8 mouse cellular contexts compared by ENCODE assay signal in the genomic region with DNA sequence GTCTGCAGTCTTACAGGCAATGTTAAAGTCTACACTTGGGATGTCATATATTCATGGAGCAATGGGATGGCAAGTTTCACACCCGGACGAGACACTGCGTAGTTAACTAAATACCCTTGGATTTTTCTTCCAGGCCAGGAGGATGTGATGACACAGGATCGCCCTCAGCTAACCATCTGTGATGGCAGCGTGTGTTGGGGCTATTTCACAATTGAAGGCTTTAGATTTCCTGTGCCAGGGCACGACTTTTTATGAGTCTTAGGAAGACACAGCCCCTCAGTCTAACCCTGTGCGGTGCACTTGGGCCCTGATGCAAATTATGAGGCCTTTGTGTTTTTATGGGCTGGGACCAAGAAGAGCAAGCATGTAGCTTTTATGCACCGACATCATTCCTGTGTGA.
DNase-seq lines count a peak whose midpoint lies in the region; ATAC-seq and TF ChIP-seq lines count a peak whose summit lies in the region.

No protein-coding gene starts in this region.

- TF ChIP-seq CTCF in stomach, postnatal 0 days (IDR thresholded peaks at IDR 0.05; ENCODE audit: low read depth), result no peak

- no peak for TF ChIP-seq EP300 in stomach, postnatal 0 days (optimal IDR thresholded peaks at IDR 0.05)

- 72% methylated on average over 8 of the region's 8 CpGs for WGBS in stomach, embryonic 14.5 days
- WGBS in stomach, postnatal 0 days, result 77% methylated on average over 8 of the region's 8 CpGs
- 56% methylated on average over 8 of the region's 8 CpGs for WGBS in limb, embryonic 11.5 days

- no peak overlapping the region for H3K27ac ChIP-seq in stomach, embryonic 14.5 days (ENCODE audit: low read length)
- H3K27ac ChIP-seq in stomach, postnatal 0 days (replicated peaks), result no peak overlapping the region
- H3K27ac ChIP-seq in limb, embryonic 11.5 days (replicated peaks; ENCODE audit: low read depth, low read length), result no peak overlapping the region

- H3K9ac ChIP-seq in stomach, embryonic 14.5 days (replicated peaks; ENCODE audit: low read depth, low read length), result no peak overlapping the region
- H3K9ac ChIP-seq in stomach, postnatal 0 days (ENCODE audit: low read length), result no peak overlapping the region
- no peak overlapping the region for H3K9ac ChIP-seq in limb, embryonic 11.5 days (ENCODE audit: low read length)

- H3K36me3 ChIP-seq in stomach, embryonic 14.5 days (ENCODE audit: control insufficient read depth, insufficient read depth, low read length), result no peaks in the 10 kb centered on the region
- H3K36me3 ChIP-seq in stomach, postnatal 0 days (ENCODE audit: control insufficient read depth, insufficient read depth, low read length), result no peaks in the 10 kb centered on the region
- H3K36me3 ChIP-seq in limb, embryonic 11.5 days (ENCODE audit: control insufficient read depth, insufficient read depth, low read length), result no peaks in the 10 kb centered on the region

- no peaks in the 10 kb centered on the region for H3K9me3 ChIP-seq in stomach, embryonic 14.5 days (ENCODE audit: control insufficient read depth, low read depth, low read length)
- H3K9me3 ChIP-seq in stomach, postnatal 0 days (ENCODE audit: control insufficient read depth, low read length), result no peaks in the 10 kb centered on the region
- H3K9me3 ChIP-seq in limb, embryonic 11.5 days (ENCODE audit: control insufficient read depth, low read length), result no peaks in the 10 kb centered on the region

- ATAC-seq in frontal cortex, adult (ENCODE audit: low TSS enrichment), result 0 out of 2 replicates have a peak, but pooled peaks have one; percentile 2
- no peak for ATAC-seq in stomach, embryonic 14.5 days (ENCODE audit: insufficient number of reproducible peaks, insufficient read depth, low FRiP score, low read depth)
- no peak for ATAC-seq in stomach, postnatal 0 days (ENCODE audit: low FRiP score, low TSS enrichment)
- no peak for ATAC-seq in limb, embryonic 11.5 days (ENCODE audit: insufficient number of reproducible peaks, low FRiP score, low TSS enrichment, low read depth)

- DNase-seq in frontal cortex, postnatal 14 days (ENCODE audit: low spot score in 2 of 2), result no peak
- no peak for DNase-seq in stomach, postnatal 0 days (ENCODE audit: low spot score)
- no peak for DNase-seq in limb, embryonic 11.5 days (ENCODE audit: low spot score)
- no peak for DNase-seq in testis, postnatal 10 days (ENCODE audit: low spot score)
- no peak for DNase-seq in spleen, postnatal 14 days (ENCODE audit: low spot score in 2 of 2)
- no peak for DNase-seq in gastrocnemius, postnatal 4 days (ENCODE audit: low spot score in 2 of 2)

- H3K4me1 ChIP-seq in stomach, embryonic 14.5 days (ENCODE audit: control insufficient read depth, insufficient read depth, low read length), result no peaks in the 10 kb centered on the region; the same call in 1 of the 2 replicates
- H3K4me1 ChIP-seq in stomach, postnatal 0 days (replicated peaks; ENCODE audit: control insufficient read depth, insufficient read depth), result no peaks in the 10 kb centered on the region
- 0 out of 2 replicates have a peak, but pooled peaks cover 3% of the 10 kb centered on the region for H3K4me1 ChIP-seq in limb, embryonic 11.5 days (ENCODE audit: control insufficient read depth, insufficient read depth, low read length)

- 0 out of 2 replicates have a peak, but pooled peaks cover 3% of the 10 kb centered on the region for H3K27me3 ChIP-seq in stomach, embryonic 14.5 days (ENCODE audit: control insufficient read depth, insufficient read depth, low read length)
- H3K27me3 ChIP-seq in stomach, postnatal 0 days (ENCODE audit: control insufficient read depth, insufficient read depth, low read length), result 0 out of 2 replicates have a peak, but pooled peaks cover 3% of the 10 kb centered on the region
- peaks cover 26% of the 10 kb centered on the region for H3K27me3 ChIP-seq in limb, embryonic 11.5 days (ENCODE audit: control insufficient read depth, insufficient read depth, low read length)

- peak overlapping the region; percentile 78 for H3K4me2 ChIP-seq in stomach, embryonic 14.5 days (replicated peaks; ENCODE audit: low read depth, low read length)
- no peak overlapping the region; the same call in 1 of the 2 replicates for H3K4me2 ChIP-seq in stomach, postnatal 0 days (replicated peaks; ENCODE audit: low read depth)
- peak overlapping the region; percentile 99; the same call in 1 of the 2 replicates for H3K4me2 ChIP-seq in limb, embryonic 11.5 days (ENCODE audit: low read depth, severe bottlenecking)

- H3K4me3 ChIP-seq in stomach, embryonic 14.5 days (ENCODE audit: low read depth, low read length), result peak overlapping the region; percentile 47; the same call in 1 of the 2 replicates
- H3K4me3 ChIP-seq in stomach, postnatal 0 days (ENCODE audit: low read depth, low read length), result no peak overlapping the region
- no peak overlapping the region; the same call in 1 of the 2 replicates for H3K4me3 ChIP-seq in limb, embryonic 11.5 days (ENCODE audit: low read depth, low read length)
